Mouse (Mus musculus): ENCODE results near the gene Gm6588. TPM values are rescaled to one million over a fixed set of nuclear protein-coding genes. Genes with fewer than 3 reads are reported as not detected.
"Not testable (repeated sequence)": the region's sequence is repeated elsewhere in the genome, so short reads cannot be mapped to it uniquely, and the experiment has no call there.

The Gm6588 gene
- not detected for total RNA-seq (2021)
- long read RNA-seq, experiment 1: 0 reads
- long read RNA-seq, experiment 2: 0 reads

DNA sequence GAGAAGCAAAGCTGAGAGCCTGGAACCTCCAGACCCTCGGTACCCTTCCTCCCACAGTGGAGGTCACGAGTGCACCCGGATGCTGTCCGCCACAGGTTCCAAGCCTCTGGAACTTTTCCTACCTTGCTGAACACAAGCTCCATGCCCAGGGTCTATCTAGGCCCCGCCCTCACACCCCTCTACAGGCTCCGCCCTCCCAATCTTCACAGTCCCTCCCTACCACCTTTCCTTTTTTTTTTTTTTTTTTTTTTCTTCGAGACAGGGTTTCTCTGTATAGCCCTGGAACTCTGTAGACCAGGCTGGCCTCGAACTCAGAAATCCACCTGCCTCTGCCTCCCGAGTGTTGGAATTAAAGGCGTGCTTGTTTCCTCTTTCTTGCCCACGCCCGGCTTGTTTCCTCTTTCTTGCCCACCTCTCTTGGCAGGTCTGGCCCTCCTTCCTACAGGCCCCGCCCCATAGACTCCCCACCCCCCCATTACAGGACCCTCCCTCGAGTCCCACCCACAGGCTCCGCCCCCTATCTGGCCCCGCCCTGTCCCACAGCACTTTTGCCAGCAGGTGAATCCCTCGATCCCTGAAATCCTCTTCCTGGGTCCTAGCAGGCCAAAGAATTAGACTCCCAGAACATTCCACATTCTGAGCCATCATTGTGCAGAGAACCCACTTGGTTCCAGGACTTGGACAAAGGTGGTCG lies at the start of gene Gm6588:
Gene Gm6588 (plus strand): TSS at position 680 of the 694 bp plus-strand sequence.
- intact Hi-C loops (cut with DNase I; ENCODE audit: low total_unique reads): no loop called here
- DNase-seq: no peak

DNA sequence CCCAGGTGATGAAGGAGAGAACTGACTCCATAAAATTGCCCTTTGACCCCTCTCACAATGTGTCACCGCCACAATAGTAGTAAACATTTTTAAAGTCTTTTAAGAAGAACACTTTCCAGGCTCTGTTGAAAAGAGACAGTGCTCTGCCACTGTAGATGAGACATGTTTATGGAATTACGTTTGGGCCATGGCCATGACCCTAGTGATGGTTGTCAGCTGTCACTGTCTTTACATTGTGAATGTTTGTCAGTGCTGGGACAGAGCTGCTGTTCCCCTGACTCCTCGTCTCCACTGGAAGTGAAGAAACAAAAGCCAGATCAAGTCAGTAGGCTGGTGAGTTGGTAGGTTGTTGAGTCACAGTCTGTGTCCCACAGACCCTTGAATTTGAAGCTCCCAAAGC lies 46.8 kb upstream of the Gm6588 start:
- DNase-seq: no peak
- intact Hi-C loops (cut with DNase I; ENCODE audit: low total_unique reads): no loop called here

DNA sequence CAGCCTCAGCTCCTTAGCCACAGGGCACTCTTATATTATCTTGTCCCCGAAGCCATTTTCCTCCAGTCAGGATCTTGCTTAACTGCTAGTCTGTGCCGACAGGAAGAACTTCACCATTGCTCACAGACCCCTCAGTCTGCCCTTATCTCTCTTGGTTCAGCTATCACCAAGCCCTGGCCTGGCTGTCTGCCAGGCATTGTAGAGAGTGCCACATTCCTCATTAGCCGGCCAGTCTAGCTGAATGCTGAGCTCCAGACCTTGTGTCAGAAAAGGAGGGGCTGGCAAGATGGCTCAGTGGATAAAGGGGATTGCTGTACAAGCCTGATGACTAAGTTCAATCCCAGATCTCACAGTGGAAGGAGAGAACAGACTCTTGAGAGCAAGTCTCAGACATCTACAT lies 43.2 kb upstream of the Gm6588 start:
- intact Hi-C loops (cut with DNase I; ENCODE audit: low total_unique reads): no loop called here
- DNase-seq: no peak

DNA sequence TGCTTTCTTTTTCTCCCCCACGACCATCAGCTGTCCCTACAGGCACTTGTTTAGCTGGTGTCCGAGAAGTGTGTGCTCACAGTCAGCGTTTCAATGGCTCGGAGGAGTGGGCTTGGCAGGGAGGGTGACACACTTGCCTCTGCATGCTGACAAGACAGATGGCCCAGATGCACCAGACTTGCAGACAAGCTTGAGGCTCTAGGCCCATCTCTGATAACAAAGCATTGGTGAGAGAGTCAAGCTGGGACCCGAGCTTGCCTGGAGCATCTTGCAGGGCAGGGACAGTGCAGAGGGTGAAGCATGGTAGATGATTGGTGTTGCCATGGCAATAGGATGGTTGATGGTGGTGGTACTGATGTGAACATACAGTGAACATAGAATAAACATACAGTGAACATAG lies 40.0 kb upstream of the Gm6588 start:
- intact Hi-C loops (cut with DNase I; ENCODE audit: low total_unique reads): no loop called here
- DNase-seq: no peak

DNA sequence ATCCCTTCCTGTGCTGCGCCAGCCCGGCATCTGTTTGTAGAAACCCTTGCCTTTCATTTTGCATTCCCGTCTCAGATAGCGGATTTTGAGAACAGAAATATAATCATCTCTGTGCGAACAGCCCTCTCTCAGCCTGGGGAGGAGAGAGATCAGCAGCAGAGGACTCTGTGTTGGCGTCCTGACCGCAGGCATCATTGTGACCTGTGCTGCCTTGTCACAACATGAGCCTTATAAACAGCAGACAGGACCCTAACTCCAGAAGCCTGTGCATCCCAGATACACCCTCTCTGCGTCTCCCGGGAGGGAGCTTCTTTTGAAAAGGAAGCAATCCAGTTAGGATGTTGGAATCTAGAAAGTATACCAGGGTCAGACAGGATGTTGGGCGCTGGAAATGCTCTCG lies 38.2 kb upstream of the Gm6588 start:
- intact Hi-C loops (cut with DNase I; ENCODE audit: low total_unique reads): no loop called here

DNA sequence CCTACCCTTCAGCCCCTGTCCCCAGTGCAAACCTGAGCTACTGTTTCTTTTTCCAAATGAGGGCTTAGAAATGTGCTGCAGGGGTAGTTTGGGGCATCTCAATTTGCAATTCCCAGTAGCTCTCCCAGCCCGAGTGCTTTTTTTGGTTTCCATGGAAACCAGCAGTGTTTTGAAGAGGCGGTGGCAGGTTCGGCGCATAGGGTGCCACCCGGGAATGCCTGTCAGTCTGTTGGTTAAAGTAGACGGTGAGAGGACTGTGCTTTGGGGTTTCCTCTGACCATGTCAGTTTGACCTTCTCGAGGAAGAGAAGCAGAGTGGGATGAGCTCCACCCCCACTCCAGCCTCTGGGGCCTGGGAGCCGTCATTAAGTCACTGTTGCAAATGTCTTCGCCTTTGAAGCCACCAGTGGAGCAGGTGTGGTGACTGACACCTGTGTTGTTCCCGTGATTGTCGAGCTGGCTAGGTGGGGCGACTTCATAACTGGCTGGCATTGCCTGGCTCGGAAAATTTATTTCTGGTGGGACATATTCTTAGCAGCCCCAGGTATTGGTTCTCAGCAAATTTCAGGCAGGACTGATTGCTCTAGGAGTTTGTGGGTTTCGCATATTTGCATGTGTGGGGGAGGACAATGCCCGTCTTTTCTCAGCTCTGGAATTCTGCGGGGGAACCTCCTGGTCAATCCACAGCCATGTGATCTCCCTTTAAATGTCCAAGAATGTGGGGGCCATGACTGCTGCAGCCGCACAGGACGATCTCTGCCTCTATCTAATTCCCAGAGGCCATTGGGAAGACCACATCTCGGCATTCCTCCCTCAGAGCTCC lies 37.5 kb upstream of the Gm6588 start:
- intact Hi-C loops (cut with DNase I; ENCODE audit: low total_unique reads): no loop called here
- DNase-seq: no peak

More for the DNA sequence above, 38.2 kb upstream of the Gm6588 start:
- no peak for DNase-seq

DNA sequence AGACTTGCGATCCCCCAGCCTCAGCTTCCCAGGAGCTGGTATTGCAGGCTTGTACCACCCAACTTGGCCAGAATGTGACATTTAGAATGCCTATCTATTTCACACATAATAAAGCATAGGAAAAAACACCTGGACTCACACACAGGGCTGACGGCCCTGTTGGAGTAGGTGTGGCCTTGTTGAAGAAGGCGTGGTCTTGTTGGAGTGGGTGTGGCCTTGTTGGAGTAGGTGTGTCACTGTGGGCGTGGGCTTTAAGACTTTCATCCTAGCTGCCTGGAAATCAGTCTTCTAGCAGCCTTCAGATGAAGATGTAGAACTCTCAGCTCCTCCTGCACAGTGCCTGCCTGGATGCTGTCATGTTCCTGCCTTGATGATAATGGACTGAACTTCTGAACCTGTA lies 36.4 kb upstream of the Gm6588 start:
- intact Hi-C loops (cut with DNase I; ENCODE audit: low total_unique reads): not testable (repeated sequence)

DNA sequence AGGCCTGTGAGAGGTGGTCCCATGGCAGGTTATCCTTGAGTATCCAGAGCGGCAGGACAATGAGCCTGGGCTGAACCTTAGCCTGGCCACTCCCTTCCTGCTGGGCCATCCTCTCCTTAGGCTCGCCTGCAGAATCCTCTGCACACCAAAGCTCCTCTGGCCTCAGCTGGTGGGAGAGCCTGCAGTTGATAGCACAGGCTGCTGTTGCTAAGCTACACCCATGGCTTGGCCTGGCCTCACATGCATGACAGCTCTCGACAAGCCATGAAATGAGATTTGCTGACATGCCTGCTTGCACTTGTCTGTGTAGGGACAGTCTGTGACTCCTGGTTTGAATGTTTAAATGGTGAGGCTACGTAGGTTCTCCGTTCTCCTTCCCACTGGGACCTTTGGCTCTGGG lies 32.6 kb upstream of the Gm6588 start:
- intact Hi-C loops (cut with DNase I; ENCODE audit: low total_unique reads): no loop called here
- DNase-seq: no peak

More for the DNA sequence above, 36.4 kb upstream of the Gm6588 start:
- DNase-seq: not testable (repeated sequence)

DNA sequence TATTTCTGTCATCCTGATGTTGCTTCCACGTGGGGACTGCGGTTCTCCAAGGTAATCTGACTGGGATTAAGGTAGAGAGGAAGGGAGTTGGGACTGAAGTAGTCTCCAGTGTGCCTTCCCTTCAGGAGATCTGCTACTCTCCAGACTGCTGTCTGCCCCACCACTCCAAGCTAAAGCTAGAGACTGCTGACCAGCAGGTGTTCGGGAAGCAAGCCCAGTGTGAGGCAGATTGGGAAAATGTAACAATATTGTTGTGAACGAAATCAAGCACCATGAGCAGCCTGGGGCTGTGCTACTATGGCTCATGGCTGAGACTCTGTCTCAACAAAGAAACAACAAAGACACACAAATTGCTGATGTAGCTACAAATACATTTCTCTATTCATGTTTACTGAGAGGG lies 31.2 kb upstream of the Gm6588 start:
- intact Hi-C loops (cut with DNase I; ENCODE audit: low total_unique reads): no loop called here
- DNase-seq: no peak

DNA sequence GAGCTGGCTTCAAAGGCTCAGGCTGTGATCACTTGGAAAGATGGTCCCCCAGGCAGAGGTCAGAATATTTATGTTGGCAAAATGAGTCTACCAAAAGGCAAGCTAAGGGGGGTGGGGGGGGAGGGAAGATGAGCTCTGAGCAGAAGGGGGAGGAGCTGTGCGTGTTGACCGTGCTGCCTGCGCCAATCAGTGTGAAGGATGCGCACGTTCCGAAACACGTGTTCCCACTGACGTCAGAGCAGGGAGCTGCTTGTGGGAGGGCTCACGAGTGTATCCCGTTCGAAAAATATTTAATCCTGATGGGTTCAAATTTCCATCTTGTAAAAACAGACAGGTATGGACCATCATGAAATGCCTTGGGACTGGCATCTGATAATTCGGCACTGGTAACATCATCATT lies 29.7 kb upstream of the Gm6588 start:
- DNase-seq: no peak
- intact Hi-C loops (cut with DNase I; ENCODE audit: low total_unique reads): no loop called here

DNA sequence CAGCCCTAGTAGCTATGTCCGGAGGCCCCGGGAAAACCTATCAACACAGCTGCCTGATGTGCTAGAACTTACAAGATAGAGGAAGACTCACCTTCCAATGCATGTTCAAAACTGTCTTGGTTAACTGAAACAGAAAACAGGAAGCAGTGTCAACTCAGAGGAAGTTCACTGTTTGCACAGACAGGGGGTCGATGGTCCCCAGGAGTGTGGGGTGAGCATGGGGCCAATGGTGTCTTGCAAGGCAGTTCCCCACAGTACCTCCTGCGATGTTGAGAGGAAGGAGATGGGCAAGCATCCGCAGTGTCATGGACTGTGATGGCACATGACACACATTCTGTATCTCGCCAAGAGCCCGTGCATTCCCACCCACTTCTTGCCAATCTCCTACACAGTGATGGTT lies 22.6 kb upstream of the Gm6588 start:
- intact Hi-C loops (cut with DNase I; ENCODE audit: low total_unique reads): loop anchor here (5.0 to 10.0 kb wide), 2 partner anchors 92 to 184 kb away; no protein-coding TSS in a partner anchor
- DNase-seq: no peak

DNA sequence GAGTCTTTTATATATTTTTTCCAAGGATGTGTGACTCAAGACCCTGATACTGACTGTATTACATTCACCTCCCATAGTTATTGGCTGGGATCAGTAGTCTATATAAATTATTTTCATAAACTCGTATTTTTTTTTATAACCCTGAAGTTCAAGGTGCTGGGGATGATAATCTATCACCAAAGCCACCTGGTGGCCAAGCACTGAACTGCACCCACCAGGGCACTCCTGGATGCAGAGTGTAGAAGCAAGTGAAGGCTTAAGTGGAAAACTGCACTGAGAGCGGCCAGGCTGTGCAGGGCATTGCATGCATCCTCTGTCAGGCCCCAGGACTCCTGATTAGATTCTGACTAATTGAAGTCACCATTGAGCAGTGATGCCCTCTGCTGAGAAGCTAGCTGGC lies 21.9 kb upstream of the Gm6588 start:
- intact Hi-C loops (cut with DNase I; ENCODE audit: low total_unique reads): loop anchor here (5.0 to 10.0 kb wide), 2 partner anchors 92 to 185 kb away; no protein-coding TSS in a partner anchor
- DNase-seq: peak; percentile 57

DNA sequence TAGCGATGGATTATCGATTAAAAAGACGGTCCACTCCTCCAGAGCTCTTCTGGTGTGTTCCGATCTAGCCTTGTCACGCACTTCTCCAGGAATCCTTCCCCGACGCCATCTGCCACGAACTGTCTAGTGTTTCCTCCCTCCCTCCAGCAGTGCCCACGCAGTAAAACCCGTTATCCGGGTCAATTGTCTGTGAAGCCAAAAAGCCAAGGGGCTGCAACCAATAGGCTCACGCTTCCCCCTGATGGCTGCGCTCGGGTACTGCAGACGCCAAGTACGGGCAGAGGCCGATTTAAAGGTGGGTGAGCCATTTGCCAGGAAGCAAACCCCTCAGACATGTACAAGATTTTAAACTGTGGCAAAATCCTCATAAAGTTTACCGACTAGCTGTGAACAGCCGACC lies 20.3 kb upstream of the Gm6588 start:
- intact Hi-C loops (cut with DNase I; ENCODE audit: low total_unique reads): loop anchor here (5.0 to 10.0 kb wide), 2 partner anchors 94 to 187 kb away; no protein-coding TSS in a partner anchor

DNA sequence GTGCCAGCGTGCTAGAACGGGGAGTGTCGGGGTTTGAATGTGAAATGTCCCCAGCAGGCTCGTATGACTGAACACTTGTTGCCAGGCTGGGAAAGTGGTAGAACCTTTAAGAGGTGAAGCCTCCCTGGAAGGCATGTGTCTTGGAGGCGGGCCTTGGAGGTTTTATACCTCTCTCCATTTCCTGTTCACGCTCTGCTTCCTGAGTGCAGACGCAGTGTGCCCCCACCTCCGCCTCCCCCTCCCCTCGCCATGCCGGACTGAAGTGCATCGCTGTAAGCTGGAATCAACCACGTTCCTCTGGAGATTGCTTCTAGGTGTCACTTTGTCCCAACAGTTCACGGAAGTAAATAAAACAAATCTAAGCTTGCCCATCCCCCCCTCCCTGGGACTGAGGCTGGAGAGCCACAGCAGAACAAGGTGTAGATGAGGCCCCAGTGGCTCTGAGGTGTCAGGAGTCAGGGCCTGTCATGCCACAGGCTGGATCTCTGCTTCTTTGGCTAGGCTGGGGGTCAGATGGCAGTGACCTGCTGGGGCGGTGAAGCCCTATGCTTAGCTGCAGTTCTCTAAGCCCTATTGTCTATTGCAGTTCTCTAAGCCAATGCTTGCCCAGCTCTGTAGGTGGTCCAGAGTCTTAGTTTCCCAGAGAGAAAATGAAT lies 18.0 kb upstream of the Gm6588 start:
- DNase-seq: peak; percentile 2
- intact Hi-C loops (cut with DNase I; ENCODE audit: low total_unique reads): loop anchor here (10.0 kb wide), 1 partner anchor 644 kb away; the partner anchor contains the start of gene Crybb2

More for the DNA sequence above, 20.3 kb upstream of the Gm6588 start:
- DNase-seq: peak; percentile 60

DNA sequence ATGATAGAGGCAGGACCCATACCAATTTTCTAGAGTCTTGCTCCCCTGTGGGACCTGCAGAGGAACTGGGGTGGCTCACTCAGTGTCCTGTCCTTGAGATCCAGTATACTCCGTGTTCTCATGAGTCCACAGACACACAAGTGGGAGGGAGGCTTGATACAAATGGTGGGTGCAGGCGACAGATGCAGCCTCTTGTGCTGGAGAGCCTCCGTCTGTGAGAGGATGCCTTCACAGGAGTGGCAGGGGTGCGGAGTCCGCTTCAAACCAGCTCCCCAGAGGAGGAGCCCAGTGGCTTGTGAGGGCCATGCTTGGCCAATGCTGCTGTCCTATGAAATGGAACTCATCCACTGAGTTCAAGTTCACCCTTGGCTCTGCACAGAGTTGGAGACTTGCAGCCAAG lies 17.2 kb upstream of the Gm6588 start:
- intact Hi-C loops (cut with DNase I; ENCODE audit: low total_unique reads): loop anchor here (10.0 kb wide), 1 partner anchor 643 kb away; the partner anchor contains the start of gene Crybb2
- no peak for DNase-seq

DNA sequence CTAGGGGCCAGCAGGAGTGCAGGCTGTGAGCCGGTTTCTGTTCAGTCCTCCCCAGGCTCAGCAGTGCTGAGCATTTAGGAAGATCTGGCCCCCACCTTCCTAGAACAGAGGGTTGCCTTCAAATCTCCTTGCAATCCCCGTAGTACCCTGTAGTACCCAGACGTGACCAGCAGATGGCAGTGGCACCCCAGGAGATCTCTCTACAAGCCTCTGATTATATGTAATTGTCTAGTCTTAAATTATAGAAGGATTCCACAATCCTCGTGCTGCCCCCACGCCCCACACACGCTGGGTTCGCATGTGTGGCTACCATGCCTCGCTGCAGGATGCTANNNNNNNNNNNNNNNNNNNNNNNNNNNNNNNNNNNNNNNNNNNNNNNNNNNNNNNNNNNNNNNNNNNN lies 16.2 kb upstream of the Gm6588 start:
- DNase-seq: peak; percentile 58

DNA sequence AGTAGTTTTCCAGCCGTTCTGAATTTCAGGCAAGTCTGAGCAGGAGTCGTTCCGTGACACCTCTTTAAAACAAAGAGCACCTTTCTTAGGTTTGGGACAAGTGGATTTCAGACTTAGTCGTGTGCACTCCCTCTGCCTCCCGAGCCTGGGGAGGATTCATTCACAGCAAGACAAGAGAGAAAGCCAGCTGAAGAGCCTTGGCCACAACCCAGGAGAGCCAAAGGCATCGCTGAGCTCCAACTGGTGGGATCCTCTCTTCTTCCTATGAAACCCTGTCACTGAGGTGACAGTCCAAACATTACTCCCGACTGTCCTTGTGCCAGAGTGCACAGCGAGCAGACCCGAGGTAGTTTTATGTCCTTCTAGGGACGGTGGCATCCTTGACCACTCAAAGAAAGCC lies 10.7 kb upstream of the Gm6588 start:
- intact Hi-C loops (cut with DNase I; ENCODE audit: low total_unique reads): loop anchor here (10.0 kb wide), 1 partner anchor 636 kb away; the partner anchor contains the start of gene Crybb2
- DNase-seq: peak; percentile 1

More for the DNA sequence above, 16.2 kb upstream of the Gm6588 start:
- intact Hi-C loops (cut with DNase I; ENCODE audit: low total_unique reads): loop anchor here (10.0 kb wide), 1 partner anchor 642 kb away; the partner anchor contains the start of gene Crybb2

DNA sequence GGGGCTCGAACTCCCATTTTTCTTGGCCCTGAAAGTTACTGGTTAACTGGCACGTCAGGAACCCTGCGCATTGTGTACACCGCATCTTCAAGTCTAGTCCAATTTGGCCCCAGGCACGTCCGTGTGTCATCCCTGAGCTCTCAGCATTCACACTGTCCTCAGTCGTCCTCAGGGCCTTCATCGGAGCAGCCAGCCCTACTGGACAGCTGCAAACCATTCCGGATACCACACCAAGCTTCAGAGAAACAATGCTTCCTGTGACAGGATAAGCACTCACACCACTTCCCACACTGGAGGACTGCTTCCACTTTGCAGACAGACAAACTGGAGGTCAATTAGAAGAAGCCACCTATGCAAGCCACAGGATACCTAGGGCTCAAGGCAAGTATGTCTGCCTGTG lies 3.9 kb downstream of the Gm6588 start:
- no peak for DNase-seq
- intact Hi-C loops (cut with DNase I; ENCODE audit: low total_unique reads): no loop called here

DNA sequence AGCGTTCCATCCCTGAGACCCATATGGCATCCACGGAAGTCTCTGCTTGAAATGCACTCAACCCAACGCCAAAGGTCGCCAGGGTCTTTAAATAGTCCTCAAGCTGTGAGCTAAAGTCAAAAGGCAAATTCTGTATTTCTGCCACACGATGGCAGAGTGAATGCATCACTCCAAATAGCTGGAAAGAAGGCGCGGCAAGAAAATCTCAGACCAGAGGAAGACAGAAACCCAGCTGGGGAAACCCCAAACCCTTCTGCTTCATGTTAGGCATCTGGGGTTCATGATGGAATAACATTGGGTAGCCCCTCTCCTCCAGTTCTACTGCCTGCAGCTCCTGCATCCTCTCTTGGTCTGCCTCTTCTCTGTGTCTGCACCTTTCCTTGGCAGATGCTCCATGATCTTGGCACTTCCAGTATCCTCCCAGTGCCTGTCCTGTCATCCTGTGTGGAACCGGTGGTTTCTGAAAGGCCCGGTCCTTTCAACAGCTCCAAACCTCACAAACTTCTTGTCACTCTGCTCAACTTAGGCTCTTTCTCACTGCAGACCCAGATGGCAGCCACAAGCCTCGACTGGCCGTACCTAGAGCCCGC lies 5.8 kb downstream of the Gm6588 start:
- intact Hi-C loops (cut with DNase I; ENCODE audit: low total_unique reads): no loop called here
- DNase-seq: no peak

Measured in gastrocnemius, postnatal 14 days (tissue).